Mouse (Mus musculus): ENCODE measurements around the gene Lama2.
"Not testable (repeated sequence)": the region's sequence is repeated elsewhere in the genome, so short reads cannot be mapped to it uniquely, and the experiment has no call there.

The Lama2 gene

DNA sequence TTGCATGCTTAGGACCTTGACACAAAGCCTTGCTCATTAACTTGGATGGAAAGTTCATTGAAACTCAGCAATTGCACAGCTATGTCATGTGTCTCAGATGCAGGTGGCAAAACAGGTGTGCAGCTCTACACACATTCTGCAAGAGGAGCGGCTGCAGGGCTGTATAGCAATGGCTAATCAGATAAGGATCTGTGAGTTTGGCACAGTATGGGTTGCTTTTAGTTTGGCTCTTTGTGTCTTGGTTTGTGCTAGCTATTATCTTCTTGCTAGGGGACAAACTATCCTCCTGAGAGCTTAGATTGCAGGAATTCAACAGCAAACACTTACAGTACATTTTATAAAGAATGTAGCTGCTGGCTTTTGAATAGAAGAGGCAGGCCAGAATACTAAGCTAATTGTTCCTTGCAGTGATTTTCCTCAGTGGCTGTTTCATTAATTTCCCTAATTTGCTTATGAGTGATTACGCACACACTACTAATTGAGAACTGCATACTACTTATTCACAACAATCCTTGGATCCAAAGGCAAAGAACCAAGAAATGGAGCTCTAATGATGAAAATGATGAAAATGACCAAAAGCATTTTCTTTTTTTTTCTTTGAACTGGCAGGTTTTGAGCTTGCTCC lies 617.9 kb downstream of the Lama2 start:
- no peak for DNase-seq

DNA sequence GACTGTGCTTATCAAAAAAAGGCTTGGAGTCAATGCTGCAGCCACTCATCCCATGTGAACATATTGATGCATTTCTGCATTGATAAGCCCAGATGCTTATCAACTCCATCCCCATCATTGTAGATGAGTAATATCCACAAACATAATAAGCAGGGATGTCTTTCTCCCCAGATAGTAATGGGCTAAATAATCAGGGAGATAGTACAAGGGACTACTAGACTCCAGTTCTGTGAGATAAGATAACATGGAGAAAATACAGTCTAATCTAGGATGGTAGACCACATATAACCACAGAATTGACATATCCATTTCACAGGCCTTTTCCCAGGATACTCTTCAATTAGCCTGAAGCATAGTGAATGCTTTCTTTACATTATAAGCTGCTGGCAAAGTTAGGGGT lies 622.9 kb downstream of the Lama2 start:
- no peak for DNase-seq

DNA sequence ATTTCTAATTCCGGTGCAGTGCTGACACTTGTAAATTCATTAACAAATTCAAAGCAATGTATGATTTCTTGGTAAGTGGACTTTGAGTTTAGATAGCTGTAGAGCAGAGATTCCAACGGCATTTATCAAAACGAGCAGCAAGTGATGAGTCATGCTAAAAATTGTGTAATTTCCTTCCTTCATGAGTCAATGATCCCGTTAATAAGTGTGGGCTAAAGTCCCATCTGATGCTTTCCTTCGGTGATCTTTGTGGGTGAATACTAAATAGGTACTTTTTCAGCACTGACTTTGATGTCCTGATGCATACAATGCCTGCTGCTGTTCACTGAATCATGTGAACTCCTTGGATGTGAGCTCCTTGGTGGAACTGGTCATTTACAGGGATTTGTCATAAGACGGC lies 623.6 kb downstream of the Lama2 start:
- no peak for DNase-seq

DNA sequence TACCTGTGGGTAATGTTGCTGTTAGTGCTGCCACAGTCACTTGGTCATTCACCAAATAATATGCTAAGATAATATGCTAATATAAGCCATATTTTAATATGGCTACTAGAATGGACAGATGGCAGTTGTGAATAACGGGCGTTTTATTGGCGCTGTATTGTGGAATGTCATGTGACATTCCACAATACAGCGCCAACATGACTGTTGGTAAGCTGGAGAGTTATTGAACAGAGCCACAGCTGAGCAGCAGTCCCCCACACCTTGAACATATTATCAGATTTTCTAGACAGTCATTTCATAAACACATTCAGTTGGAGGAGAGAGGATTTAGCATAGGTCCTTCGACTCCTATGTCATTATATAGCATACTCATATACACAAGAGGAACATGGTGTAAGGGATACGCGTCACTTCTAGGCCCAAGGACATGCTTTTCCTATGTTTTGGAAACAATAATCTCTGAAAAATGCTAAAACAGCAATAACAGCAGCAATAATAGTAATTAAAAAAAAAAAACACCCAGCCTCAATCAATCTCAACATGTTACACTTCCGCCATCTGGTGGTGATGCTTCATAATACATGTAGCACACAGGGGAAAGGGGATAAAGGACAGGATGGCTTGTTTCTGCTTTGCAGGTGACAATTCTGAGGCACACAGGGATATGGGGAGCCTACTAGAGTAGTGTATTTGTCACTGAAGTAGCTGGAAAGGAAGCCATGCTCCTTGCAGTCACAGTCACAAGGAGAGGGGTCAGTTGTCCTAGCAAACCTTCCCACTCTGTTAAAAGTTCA lies 624.2 kb downstream of the Lama2 start:
- DNase-seq, result peak; percentile 76

DNA sequence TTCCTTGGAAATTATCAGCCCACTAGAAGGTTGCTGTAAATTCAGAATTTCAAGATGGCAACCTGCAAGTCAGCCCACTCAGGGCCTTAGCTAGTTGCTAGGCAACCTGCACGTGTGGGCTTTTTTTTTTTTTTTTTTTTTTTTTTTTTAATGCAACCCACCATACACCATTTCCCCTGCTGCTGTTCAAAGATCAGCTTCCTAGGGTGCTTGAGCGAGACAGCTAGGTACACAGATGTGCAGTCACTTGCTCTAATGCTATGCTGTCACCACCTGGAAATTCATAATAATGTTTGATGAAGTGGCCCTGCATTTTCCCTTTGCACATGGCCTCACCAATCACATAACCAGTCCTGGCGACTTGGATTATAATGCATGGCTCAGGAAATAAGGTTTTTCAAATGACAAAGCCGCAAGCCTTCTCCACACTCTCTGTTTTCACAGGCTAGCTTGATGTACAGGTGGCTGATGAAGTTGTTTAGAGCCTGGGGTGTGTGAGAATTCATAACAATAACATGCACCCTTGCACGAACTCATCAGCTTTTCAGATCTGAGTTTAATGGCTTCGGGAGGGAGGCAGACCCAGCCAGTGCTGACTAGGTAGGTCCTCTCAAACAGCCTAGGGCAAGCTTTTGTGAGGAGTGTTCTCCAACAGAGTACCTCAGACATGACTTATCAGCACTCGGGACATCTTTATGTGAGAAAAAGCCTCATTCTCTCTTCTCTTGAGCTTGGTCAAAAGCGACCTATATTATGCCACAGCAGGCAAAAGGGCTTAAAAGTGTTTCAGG lies 625.4 kb downstream of the Lama2 start:
- DNase-seq, result no peak

DNA sequence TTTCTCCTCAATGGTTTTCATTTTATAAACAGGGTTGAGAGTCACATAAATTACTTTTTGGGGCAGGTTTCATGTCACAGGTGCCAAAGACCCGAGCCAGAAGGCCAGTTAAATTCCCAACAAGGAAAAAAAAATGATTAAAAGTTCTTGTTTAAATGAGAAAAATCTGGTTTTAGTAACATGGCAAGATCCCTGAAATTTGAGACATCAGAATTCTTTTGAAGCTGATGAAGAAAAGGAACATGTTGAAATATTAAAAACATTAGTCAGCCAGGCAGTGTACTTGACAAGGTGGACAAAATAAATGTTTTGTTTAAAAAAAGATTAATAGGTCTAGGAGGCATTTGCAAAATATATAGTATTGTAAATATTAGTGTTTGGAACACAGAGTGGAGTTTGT lies 634.1 kb downstream of the Lama2 start:
- no peak for DNase-seq

DNA sequence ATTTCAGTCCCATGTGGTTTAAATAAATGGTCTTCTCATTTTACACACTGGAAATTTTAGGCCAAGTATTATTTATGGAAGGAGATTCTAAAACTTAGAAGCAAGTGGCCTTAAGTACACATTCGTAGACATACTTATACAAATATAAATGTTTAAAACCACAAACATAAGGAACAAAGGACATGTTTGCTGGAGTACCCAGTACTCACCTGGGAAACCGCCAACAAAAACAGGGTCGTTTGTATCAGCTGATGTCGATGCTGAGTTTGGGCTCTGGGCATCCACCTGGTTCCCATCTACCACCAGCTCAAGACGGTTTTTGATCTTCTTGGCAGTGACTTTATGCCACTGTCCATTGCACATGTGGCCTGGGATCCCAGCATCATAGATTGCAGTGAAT lies 635.5 kb downstream of the Lama2 start:
- DNase-seq, result not testable (repeated sequence)

DNA sequence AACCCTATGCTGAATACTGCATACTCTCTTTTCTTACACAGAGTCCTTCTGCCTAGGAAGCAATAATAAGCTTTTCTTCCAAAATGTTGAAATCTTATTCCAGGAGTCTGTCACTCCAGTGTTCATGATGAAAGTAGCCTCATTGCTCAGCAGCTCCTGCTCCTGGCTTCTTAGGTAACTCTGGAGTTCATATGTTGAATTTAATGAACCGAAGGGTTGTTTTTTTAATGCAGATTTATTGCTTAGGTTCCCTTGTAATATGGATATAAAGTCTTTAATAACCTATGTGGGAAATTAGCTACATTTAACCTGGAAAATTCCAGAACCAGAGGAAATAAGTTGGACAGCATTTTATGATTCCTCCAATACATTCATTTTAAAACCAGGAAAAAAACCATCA lies 636.0 kb downstream of the Lama2 start:
- no peak for DNase-seq

DNA sequence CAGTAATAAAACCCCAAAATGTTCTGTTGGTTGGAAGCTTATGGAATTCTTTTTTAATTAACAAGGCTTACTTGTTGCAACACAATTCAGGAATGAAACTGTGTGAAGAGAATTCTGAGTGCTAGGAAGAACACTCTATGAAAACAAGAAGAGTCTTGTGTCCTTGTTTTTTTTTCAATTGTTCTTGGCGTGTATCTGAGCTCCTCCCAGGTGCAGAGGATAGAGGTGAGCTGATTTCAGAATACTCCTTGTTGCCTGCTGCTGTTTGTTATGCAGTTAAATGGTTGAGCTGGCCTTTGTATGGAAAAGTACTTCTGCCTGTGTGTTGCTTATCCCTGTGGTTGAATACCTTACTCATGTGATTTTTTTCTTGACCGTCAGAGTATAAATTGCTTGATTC lies 636.9 kb downstream of the Lama2 start:
- DNase-seq, result no peak

DNA sequence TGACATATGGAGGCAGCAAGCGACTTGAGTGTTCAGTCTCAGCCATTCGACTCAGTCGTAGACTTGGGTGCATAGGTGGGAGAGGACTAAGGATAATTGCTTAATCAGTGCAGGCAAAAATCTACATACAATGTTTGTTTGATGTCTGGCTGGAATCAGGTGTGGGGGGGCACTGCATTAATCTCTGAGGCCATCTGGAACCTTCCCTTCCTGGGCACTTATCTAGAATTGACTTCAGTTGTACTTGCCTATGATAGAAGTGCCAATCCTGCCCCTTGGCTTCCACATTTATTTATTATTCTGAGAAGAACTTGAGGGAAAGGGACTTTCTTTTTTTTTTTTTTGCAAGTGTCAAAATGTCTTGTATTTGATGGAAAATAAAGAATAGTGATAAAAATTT lies 644.2 kb downstream of the Lama2 start:
- no peak for DNase-seq

DNA sequence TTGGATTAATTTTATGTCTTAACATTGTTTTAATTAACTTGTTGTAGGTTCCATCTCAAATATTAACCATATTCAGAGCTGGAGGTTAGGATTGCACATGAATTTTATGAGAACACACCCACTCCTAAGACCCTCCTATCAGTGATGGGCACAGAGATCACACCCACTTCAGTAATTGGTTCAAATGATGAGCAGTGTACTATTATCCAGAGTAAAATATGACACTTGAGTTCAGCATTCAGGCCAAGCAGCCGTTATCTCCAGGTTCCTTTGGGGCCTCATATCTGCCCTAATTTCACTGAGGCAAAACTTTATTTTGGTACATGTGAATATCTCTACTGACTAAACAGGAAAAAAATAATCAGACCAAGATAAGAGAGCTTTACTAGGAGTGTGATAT lies 645.3 kb downstream of the Lama2 start:
- DNase-seq, result no peak

DNA sequence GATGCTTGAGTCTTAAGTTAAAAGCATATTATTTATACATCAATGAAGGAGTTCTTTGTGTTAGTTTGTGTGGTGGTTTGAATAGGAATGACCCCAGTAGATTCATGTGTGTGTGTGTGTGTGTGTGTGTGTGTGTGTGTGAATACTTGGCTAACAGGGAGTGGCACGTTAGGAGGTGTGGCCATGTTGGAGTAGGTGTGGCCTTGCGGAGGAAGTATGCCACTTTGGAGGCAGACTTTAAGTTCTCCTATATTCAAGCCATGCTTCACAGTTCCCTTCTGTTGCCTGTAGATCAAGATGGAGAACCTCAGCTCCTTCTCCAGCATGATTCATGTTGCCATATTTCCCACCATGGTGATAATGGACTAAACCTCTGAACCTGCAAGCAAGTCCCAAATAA lies 646.0 kb downstream of the Lama2 start:
- DNase-seq, result no peak

DNA sequence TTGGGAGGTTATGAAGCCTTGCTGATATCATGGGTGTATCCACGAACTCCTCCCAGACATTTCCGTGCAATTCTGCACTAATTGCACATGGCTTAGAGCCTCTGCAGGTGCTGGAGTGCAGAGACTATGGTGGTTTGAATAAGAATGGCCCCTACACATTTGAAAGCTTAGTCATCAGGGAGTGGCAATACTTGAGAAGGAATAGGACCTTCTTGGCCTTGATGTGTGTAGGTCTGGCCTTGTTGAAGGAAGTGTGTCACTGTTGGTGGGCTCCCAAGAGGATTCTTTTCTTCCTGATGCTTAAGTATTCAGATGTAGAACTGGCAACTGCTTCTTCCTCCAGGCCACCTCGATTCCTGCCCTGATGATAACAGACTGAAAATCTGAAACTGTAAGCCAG lies 661.0 kb downstream of the Lama2 start:
- DNase-seq, result no peak

DNA sequence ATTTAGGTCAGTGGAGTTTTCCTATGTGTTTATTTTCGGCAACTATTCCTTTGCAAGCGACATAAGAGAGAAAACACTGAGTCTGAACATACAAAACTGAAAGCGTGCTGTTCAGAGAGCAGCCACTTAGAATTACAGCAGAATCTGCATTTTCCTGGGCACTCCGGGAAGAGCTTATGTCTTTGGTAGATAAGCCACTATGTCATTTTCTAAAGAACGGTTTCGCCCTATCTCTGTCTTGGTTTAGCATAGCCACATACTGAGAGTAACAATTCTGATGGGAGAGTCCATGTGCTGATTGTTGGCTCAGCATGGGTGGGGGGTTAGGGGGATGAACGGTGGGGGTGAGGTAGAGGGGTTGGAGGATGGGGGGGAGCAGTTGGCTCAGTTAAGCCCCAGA lies 669.1 kb downstream of the Lama2 start:
- no peak for DNase-seq

DNA sequence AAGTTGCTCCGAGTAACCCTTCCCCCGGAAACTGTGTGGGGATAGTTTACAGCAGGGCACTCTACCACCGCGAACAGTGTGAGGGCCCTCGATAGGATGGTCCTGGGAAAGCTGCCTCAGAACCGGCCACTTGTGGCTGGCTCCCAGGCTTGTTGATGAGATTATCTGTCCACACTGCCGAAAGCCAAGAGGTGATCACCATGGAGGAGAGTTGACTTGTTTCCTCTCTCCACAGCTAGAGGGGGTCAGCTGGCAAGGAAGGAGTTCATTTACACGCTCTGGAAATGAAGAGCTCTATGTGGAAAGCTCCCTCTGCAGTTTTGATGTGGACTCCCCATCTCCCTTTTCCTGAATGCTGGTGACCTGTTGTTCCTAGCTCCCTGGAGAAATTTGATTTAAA lies 669.9 kb downstream of the Lama2 start:
- DNase-seq, result no peak

DNA sequence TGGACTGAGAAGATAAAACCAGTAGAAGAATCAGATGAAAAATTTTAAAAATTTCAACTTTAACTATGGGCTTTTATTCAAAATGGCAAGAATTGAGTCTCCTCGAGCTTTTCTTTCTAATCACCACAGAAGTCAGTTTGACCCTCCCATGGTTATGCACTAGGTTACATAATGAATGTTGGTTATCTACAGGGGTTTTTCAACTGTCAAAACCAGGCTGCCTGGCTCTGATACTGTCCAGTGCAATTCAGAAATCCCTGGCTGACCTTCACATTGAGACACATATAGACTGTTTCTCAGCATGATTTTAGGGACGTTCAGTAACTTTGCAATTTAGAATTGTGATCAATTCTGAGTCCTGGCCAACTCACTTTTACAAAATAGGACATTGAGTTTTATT lies 671.2 kb downstream of the Lama2 start:
- DNase-seq, result no peak

DNA sequence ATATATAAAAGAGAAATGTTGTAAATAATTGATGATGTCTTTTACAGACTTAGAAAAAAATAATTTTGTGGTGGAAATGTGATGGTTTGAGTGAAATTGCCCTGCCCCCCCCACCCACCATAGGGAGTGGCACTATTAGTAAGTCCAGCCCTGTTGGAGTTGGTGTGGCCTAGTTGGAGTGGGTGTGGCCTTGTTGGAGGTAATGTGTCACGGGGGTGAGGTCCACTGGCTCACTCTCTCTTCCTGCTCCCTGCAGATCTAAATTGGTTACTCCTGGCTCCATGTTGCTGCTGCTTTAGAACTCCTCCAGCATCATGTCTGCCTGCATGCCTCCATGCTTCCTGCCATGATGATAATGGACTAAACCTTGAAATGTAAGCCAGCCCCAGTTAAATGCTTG lies 680.0 kb downstream of the Lama2 start:
- DNase-seq, result no peak

DNA sequence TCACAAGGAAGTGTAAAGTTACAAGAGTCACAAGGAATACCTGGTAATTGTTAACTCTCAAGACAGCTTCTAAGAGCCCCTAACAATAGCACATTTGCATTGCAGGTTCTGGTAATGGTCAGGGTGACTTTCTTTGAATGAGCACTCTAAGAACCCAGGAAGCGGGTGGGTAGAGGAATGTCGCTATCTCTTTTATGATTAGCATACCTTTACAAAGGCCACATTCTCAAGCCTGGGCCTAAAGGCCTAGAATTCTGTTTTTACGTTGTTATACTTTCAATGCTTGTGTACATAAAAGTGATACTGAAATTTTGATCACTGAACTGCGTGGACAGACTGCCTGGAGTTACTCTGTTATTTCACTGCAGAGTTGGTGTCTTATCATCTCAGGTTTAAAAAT lies 681.1 kb downstream of the Lama2 start:
- not testable (repeated sequence) for DNase-seq

DNA sequence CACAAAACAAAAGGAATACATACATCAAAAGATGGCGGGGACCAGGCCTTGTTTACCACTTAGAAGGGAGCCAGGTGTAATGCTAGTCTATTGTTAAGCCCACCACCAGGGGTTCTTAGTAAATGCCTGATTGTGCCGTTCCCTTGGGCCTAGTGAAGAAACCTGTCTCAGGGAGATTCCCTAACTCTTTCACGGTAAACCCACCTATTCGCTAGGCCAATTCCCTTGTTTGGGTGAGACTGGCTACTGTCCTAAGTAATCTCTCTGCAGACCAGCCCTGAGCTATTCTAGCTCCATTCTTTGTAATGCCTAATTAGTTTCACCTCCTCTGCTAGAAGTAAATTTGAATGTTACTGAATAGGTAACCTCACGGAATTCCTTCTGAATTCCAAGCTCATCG lies 683.5 kb downstream of the Lama2 start:
- DNase-seq, result not testable (repeated sequence)

Measured in kidney, postnatal 10 days (tissue).